Mouse (Mus musculus) neural tube, embryonic 14.5 days (tissue): Measurements from ENCODE around the gene Krt26. TPM values are rescaled to one million over a fixed set of nuclear protein-coding genes. Genes with fewer than 3 reads are reported as not detected.
A peak's percentile ranks its signal among the peaks of the same experiment; 100 is the strongest.

Experiments
- ATAC-seq: fragments of 200-750 bp; cut with Nextera tagmentation; 2 replicates; pipeline ENCODE4 v1.8.0; 2017; ENCODE audit warnings: low read depth, mild to moderate bottlenecking, moderate TSS enrichment, moderate library complexity
- H3K27ac ChIP-seq: fragments of 300-500 bp; sonication (generic); 2 replicates; pipeline ENCODE4 v1.5.1; 2014; ENCODE audit warnings: low read depth, mild to moderate bottlenecking, control low read depth, low read length, moderate library complexity, mixed read lengths
- H3K27me3 ChIP-seq: fragments of 300-500 bp; sonication (generic); 2 replicates; pipeline ENCODE4 v1.6.1; 2014; ENCODE audit warnings: low read length; ENCODE audit not compliant: control insufficient read depth, insufficient read depth
- H3K36me3 ChIP-seq: fragments of 300-500 bp; sonication (generic); 2 replicates; pipeline ENCODE4 v1.6.1; 2014; ENCODE audit warnings: low read length, mixed read lengths; ENCODE audit not compliant: control insufficient read depth, insufficient read depth
- H3K4me1 ChIP-seq: fragments of 300-500 bp; sonication (generic); 2 replicates; pipeline ENCODE4 v1.6.1; 2014; ENCODE audit warnings: low read length; ENCODE audit not compliant: control insufficient read depth, insufficient read depth
- H3K4me2 ChIP-seq: fragments of 300-500 bp; sonication (generic); 2 replicates; pipeline ENCODE4 v1.6.1; 2014; ENCODE audit warnings: mild to moderate bottlenecking, low read depth, low read length, control low read depth
- H3K4me3 ChIP-seq: fragments of 300-500 bp; sonication (generic); 2 replicates; pipeline ENCODE4 v1.5.1; 2014; ENCODE audit warnings: low read depth, low read length, control low read depth, mixed read lengths
- H3K9ac ChIP-seq: fragments of 300-500 bp; sonication (generic); replicated peaks from 2 replicates; pipeline ENCODE4 v1.6.1; 2014; ENCODE audit warnings: low read depth, mild to moderate bottlenecking, control low read depth, low read length, mixed read lengths
- H3K9me3 ChIP-seq: fragments of 300-500 bp; sonication (generic); 2 replicates; pipeline ENCODE4 v1.6.1; 2016; ENCODE audit warnings: low read length; ENCODE audit not compliant: control insufficient read depth
- WGBS: fragments of 180-500 bp; shearing (Covaris S2); extraction: QIAGEN DNeasy Blood & Tissue Kit; methylation state at CpG from one replicate; pipeline ENCODE4 v1.1.7; 2014; 5-methylcytosine and 5-hydroxymethylcytosine counted together
- polyA plus RNA-seq: library from polyadenylated mRNA; unstranded; fragments of >200 nt; fragmentation: Nextera tagmentation; extraction: Ambion mirVana; gene quantifications from 2 replicates; pipeline ENCODE4 v1.2.1, GENCODE M21; 2014

Krt26 gene
- polyA plus RNA-seq = 0.10 and 0.29 TPM in 2 replicates

GRCm38 (mm10) chr11:99337866-99338265, at the start of gene Krt26:
Gene Krt26, minus strand, starts transcription at chr11:99337966.
- Histone ChIP-seq H3K9ac (no peak within 1 kb of the TSS), H3K4me2 (no peak within 1 kb of the TSS), H3K4me3 (no peak within 1 kb of the TSS), H3K4me1 (no peaks in the 10 kb centered on the region), H3K9me3 (no peaks in the 10 kb centered on the region), H3K36me3 (no peaks in the 10 kb centered on the region), H3K27ac (no peak within 1 kb of the TSS), H3K27me3 (no peaks in the 10 kb centered on the region)
- no peak for ATAC-seq
- WGBS = 89% methylated on average over 11 of the region's 11 CpGs

- Histone ChIP-seq H3K27me3 (peaks cover 5% of the 10 kb centered on the region), H3K27ac (peak overlapping the region; percentile 95), H3K4me2 (peak overlapping the region; percentile 84), H3K4me3 (peak overlapping the region; percentile 42), H3K9me3 (no peaks in the 10 kb centered on the region), H3K36me3 (no peaks in the 10 kb centered on the region), H3K4me1 (peaks cover 4% of the 10 kb centered on the region; the same call in 1 of the 2 replicates), H3K9ac (peak overlapping the region; percentile 60)
- ATAC-seq = peak; percentile 89
- 3% methylated on average over 71 of the region's 71 CpGs for WGBS
Measured at GRCm38 (mm10) chr11:99385813-99386721, 48.3 kb upstream of the Krt26 start.

GRCm38 (mm10) chr11:99379568-99379967, 41.8 kb upstream of the Krt26 start:
- H3K9me3 ChIP-seq = no peaks in the 10 kb centered on the region
- H3K4me3 ChIP-seq = no peak overlapping the region

GRCm38 (mm10) chr11:99374803-99375202, 37.0 kb upstream of the Krt26 start, which contains the start of gene Krt28:
Gene Krt28, minus strand, starts transcription at chr11:99374903.
- WGBS = 84% methylated on average over 13 of the region's 13 CpGs
- Histone ChIP-seq H3K9me3 (no peaks in the 10 kb centered on the region), H3K27me3 (no peaks in the 10 kb centered on the region), H3K27ac (no peak within 1 kb of the TSS), H3K4me1 (no peaks in the 10 kb centered on the region), H3K36me3 (no peaks in the 10 kb centered on the region), H3K4me2 (no peak within 1 kb of the TSS), H3K4me3 (no peak within 1 kb of the TSS), H3K9ac (no peak within 1 kb of the TSS)
- no peak for ATAC-seq

More at GRCm38 (mm10) chr11:99379568-99379967, 41.8 kb upstream of the Krt26 start:
- no peak overlapping the region for H3K27ac ChIP-seq
- 20% methylated on average over 5 of the region's 5 CpGs for WGBS
- H3K4me2 ChIP-seq = no peak overlapping the region
- no peaks in the 10 kb centered on the region for H3K36me3 ChIP-seq
- H3K4me1 ChIP-seq = no peaks in the 10 kb centered on the region
- H3K27me3 ChIP-seq = peaks cover 5% of the 10 kb centered on the region
- no peak for ATAC-seq
- no peak overlapping the region for H3K9ac ChIP-seq

GRCm38 (mm10) chr11:99369853-99370451, 32.2 kb upstream of the Krt26 start:
- Histone ChIP-seq H3K36me3 (no peaks in the 10 kb centered on the region), H3K4me1 (no peaks in the 10 kb centered on the region), H3K27me3 (no peaks in the 10 kb centered on the region), H3K9ac (no peak overlapping the region), H3K4me2 (no peak overlapping the region), H3K4me3 (no peak overlapping the region), H3K9me3 (no peaks in the 10 kb centered on the region), H3K27ac (no peak overlapping the region)
- ATAC-seq = no peak
- WGBS = 85% methylated on average over 8 of the region's 8 CpGs

- Histone ChIP-seq H3K9me3 (no peaks in the 10 kb centered on the region), H3K4me3 (no peak overlapping the region), H3K27ac (no peak overlapping the region), H3K9ac (no peak overlapping the region), H3K27me3 (no peaks in the 10 kb centered on the region), H3K4me1 (no peaks in the 10 kb centered on the region), H3K4me2 (no peak overlapping the region), H3K36me3 (no peaks in the 10 kb centered on the region)
- ATAC-seq = no peak
- WGBS = 13% methylated on average over 3 of the region's 3 CpGs
Measured at GRCm38 (mm10) chr11:99369229-99369628, 31.5 kb upstream of the Krt26 start.

- Histone ChIP-seq H3K27me3 (no peaks in the 10 kb centered on the region), H3K4me1 (no peaks in the 10 kb centered on the region), H3K36me3 (no peaks in the 10 kb centered on the region), H3K9me3 (no peaks in the 10 kb centered on the region), H3K4me2 (no peak overlapping the region), H3K27ac (no peak overlapping the region), H3K9ac (no peak overlapping the region), H3K4me3 (no peak overlapping the region)
- ATAC-seq = no peak
- WGBS = 42% methylated on average over 10 of the region's 10 CpGs
Measured at GRCm38 (mm10) chr11:99366791-99367190, 29.0 kb upstream of the Krt26 start.

GRCm38 (mm10) chr11:99364412-99364811, 26.6 kb upstream of the Krt26 start:
- no peak overlapping the region for H3K9ac ChIP-seq
- H3K4me3 ChIP-seq = no peak overlapping the region
- no peak for ATAC-seq
- no peaks in the 10 kb centered on the region for H3K9me3 ChIP-seq
- WGBS = 26% methylated on average over 9 of the region's 9 CpGs
- H3K4me2 ChIP-seq = no peak overlapping the region
- H3K4me1 ChIP-seq = no peaks in the 10 kb centered on the region
- H3K27me3 ChIP-seq = no peaks in the 10 kb centered on the region
- H3K36me3 ChIP-seq = no peaks in the 10 kb centered on the region
- H3K27ac ChIP-seq = no peak overlapping the region

- H3K9me3 ChIP-seq = no peaks in the 10 kb centered on the region
- no peak overlapping the region for H3K4me3 ChIP-seq
- no peaks in the 10 kb centered on the region for H3K27me3 ChIP-seq
- H3K4me1 ChIP-seq = no peaks in the 10 kb centered on the region
- H3K9ac ChIP-seq = no peak overlapping the region
- H3K4me2 ChIP-seq = no peak overlapping the region
- H3K36me3 ChIP-seq = no peaks in the 10 kb centered on the region
- ATAC-seq = no peak
- H3K27ac ChIP-seq = no peak overlapping the region
- WGBS = 82% methylated on average over 8 of the region's 8 CpGs
Measured at GRCm38 (mm10) chr11:99361423-99361822, 23.7 kb upstream of the Krt26 start.
